Mouse (Mus musculus) kidney, adult 2 months (tissue): ENCODE measurements at regions not wholly inside any gene's neighbourhood (a gene's known extent, or its start where the extent isn't known, plus 50 kb on each side); places are given as distances from the start of the nearest gene placed in this dataset.

Experiments used
- DNase-seq: peaks from one replicate; pipeline ENCODE4 v3.0.0; 2021
- H3K27ac ChIP-seq: fragments of 200-500 bp; 2 replicates; pipeline ENCODE4 v1.5.1; 2012; ENCODE audit warnings: low read depth, low read length, control low read depth, inconsistent platforms; ENCODE audit not compliant: insufficient read depth
- H3K27me3 ChIP-seq: fragments of 200-500 bp; replicated peaks from 2 replicates; pipeline ENCODE4 v1.6.1; 2012; ENCODE audit warnings: mild to moderate bottlenecking, moderate library complexity, low read length, inconsistent platforms; ENCODE audit not compliant: control insufficient read depth, insufficient read depth
- H3K36me3 ChIP-seq: fragments of 200-500 bp; 2 replicates; pipeline ENCODE4 v1.6.1; 2012; ENCODE audit warnings: mild to moderate bottlenecking, moderate library complexity, low read length, inconsistent platforms; ENCODE audit not compliant: control insufficient read depth, insufficient read depth
- H3K4me1 ChIP-seq: fragments of 200-500 bp; 2 replicates; pipeline ENCODE4 v1.6.1; 2011; ENCODE audit warnings: low read length; ENCODE audit not compliant: control insufficient read depth, insufficient read depth
- H3K4me3 ChIP-seq: fragments of 200-500 bp; 2 replicates; pipeline ENCODE4 v1.5.1; 2011; ENCODE audit warnings: mild to moderate bottlenecking, low read depth, low read length, control low read depth; ENCODE audit not compliant: insufficient read depth
- CTCF ChIP-seq: fragments of 200-500 bp; conservative IDR thresholded peaks from 2 replicates; pipeline ENCODE4 v1.5.1; 2011; ENCODE audit warnings: low read depth, mild to moderate bottlenecking, control low read depth, low read length, moderate library complexity, mixed read lengths; ENCODE audit not compliant: insufficient read depth, insufficient read length
- POLR2A ChIP-seq: fragments of 200-500 bp; IDR thresholded peaks from one replicate; pipeline ENCODE4 v1.6.1; 2011; ENCODE audit warnings: low read depth, low read length, control low read depth
- WGBS: fragments of 180-500 bp; shearing (Covaris S2); methylation state at CpG from one replicate; pipeline ENCODE4 v1.1.7; 2018; 5-methylcytosine and 5-hydroxymethylcytosine counted together

GRCm38 (mm10) chr2:144161852-144162251 lies 108.6 kb upstream of the Mgme1 start:
- no peaks in the 10 kb centered on the region for H3K36me3 ChIP-seq
- DNase-seq, result peak; percentile 41
- 52% methylated on average over 1 of the region's 1 CpGs for WGBS
- peaks cover 17% of the 10 kb centered on the region for H3K4me1 ChIP-seq
- H3K4me3 ChIP-seq, result no peak overlapping the region
- no peak overlapping the region for H3K27ac ChIP-seq
- no peaks in the 10 kb centered on the region for H3K27me3 ChIP-seq
- TF ChIP-seq CTCF (no peak), POLR2A (no peak)

- Histone ChIP-seq H3K36me3 (no peaks in the 10 kb centered on the region), H3K27me3 (no peaks in the 10 kb centered on the region), H3K4me3 (0 out of 2 replicates have a peak overlapping the region, but pooled peaks have one; percentile 4), H3K27ac (peak overlapping the region; percentile 76), H3K4me1 (peaks cover 17% of the 10 kb centered on the region)
- TF ChIP-seq CTCF (no peak), POLR2A (no peak)
- WGBS, result 36% methylated on average over 8 of the region's 8 CpGs
- peak; percentile 68 for DNase-seq
Measured at GRCm38 (mm10) chr2:144164102-144164501, 106.4 kb upstream of the Mgme1 start.

GRCm38 (mm10) chr2:144164986-144165821 lies 105.3 kb upstream of the Mgme1 start:
- WGBS, result 1% methylated on average over 37 of the region's 37 CpGs
- Histone ChIP-seq H3K4me1 (peaks cover 18% of the 10 kb centered on the region), H3K4me3 (peak overlapping the region; percentile 84), H3K27me3 (no peaks in the 10 kb centered on the region), H3K36me3 (no peaks in the 10 kb centered on the region), H3K27ac (peak overlapping the region; percentile 97)
- TF ChIP-seq CTCF (no peak), POLR2A (peak; percentile 61)
- DNase-seq, result peak; percentile 87

- TF ChIP-seq POLR2A (no peak), CTCF (no peak)
- no peaks in the 10 kb centered on the region for H3K36me3 ChIP-seq
- peaks cover 11% of the 10 kb centered on the region; the same call in 1 of the 2 replicates for H3K4me1 ChIP-seq
- DNase-seq, result peak; percentile 19
- peak overlapping the region; percentile 84 for H3K4me3 ChIP-seq
- 32% methylated on average over 12 of the region's 12 CpGs for WGBS
- H3K27me3 ChIP-seq, result no peaks in the 10 kb centered on the region
- peak overlapping the region; percentile 97 for H3K27ac ChIP-seq
Measured at GRCm38 (mm10) chr2:144166102-144166750, 104.2 kb upstream of the Mgme1 start.

GRCm38 (mm10) chr2:144169576-144170178 lies 100.8 kb upstream of the Mgme1 start:
- peaks cover 11% of the 10 kb centered on the region; the same call in 1 of the 2 replicates for H3K4me1 ChIP-seq
- H3K27ac ChIP-seq, result no peak overlapping the region
- H3K27me3 ChIP-seq, result no peaks in the 10 kb centered on the region

GRCm38 (mm10) chr2:144172100-144172770 lies 98.2 kb upstream of the Mgme1 start:
- Histone ChIP-seq H3K27ac (no peak overlapping the region), H3K4me1 (peaks cover 6% of the 10 kb centered on the region; the same call in 1 of the 2 replicates), H3K27me3 (no peaks in the 10 kb centered on the region), H3K36me3 (no peaks in the 10 kb centered on the region), H3K4me3 (peak overlapping the region; percentile 46)
- TF ChIP-seq CTCF (no peak), POLR2A (no peak)
- 19% methylated on average over 9 of the region's 9 CpGs for WGBS
- peak; percentile 77 for DNase-seq

More at GRCm38 (mm10) chr2:144169576-144170178, 100.8 kb upstream of the Mgme1 start:
- no peak for DNase-seq
- Histone ChIP-seq H3K36me3 (no peaks in the 10 kb centered on the region), H3K4me3 (no peak overlapping the region)
- TF ChIP-seq CTCF, result no peak
- TF ChIP-seq POLR2A, result no peak
- 40% methylated on average over 4 of the region's 4 CpGs for WGBS
